ENCODE assay signal across 28 mouse cellular contexts in genomic region chr1:61295219-61295618, GRCm38 (mm10).
A peak's percentile ranks its signal among the peaks of the same experiment; 100 is the strongest.
DNase-seq lines count a peak whose midpoint lies in the region; ATAC-seq lines count a peak whose summit lies in the region.
"Had no signal": no experiment of that assay in that cellular context is flagged by ENCODE, and none has a peak within 500 bp of the region (broad histone marks: within the 10 kb centered on the region; RNA-seq: fewer than 3 reads in every experiment).

No protein-coding gene starts in this region.

- no peaks in the 10 kb centered on the region for H3K9me3 ChIP-seq in limb, embryonic 10.5 days (replicated peaks)
- H3K9me3 ChIP-seq in neural tube, embryonic 13.5 days = no peaks in the 10 kb centered on the region
- H3K9me3 ChIP-seq: kidney, embryonic 15.5 days had no signal

- 53% methylated on average over 3 of the region's 3 CpGs for WGBS in limb, embryonic 10.5 days
- WGBS in neural tube, embryonic 13.5 days = 63% methylated on average over 3 of the region's 3 CpGs

- H3K27ac ChIP-seq in brown adipose tissue, adult 24 weeks (replicated peaks; ENCODE audit: low read depth, low read length) = peak overlapping the region; percentile 80
- peak overlapping the region; percentile 69 for H3K27ac ChIP-seq in limb, embryonic 10.5 days
- 0 out of 2 replicates have a peak overlapping the region, but pooled peaks have one; percentile 33 for H3K27ac ChIP-seq in neural tube, embryonic 13.5 days (replicated peaks)
- H3K27ac ChIP-seq: hindbrain, embryonic 10.5 days; kidney, embryonic 15.5 days; liver, embryonic 14.5 days; macrophage had no signal

- H3K9ac ChIP-seq in neural tube, embryonic 13.5 days = no peak overlapping the region
- H3K9ac ChIP-seq: forebrain, postnatal 0 days; kidney, embryonic 15.5 days; liver, embryonic 14.5 days had no signal

- no peak overlapping the region for H3K4me3 ChIP-seq in brown adipose tissue, adult 24 weeks (ENCODE audit: insufficient read depth, low read depth, low read length)
- H3K4me3 ChIP-seq in limb, embryonic 10.5 days = no peak overlapping the region
- H3K4me3 ChIP-seq in neural tube, embryonic 13.5 days = no peak overlapping the region
- H3K4me3 ChIP-seq: erythroblast, embryonic 14.5 days; hindbrain, embryonic 10.5 days; kidney, embryonic 15.5 days had no signal

- peak; percentile 55 for DNase-seq in heart, adult 8-10 months (ENCODE audit: low spot score)
- DNase-seq in heart, postnatal 14 days = no peak
- DNase-seq in limb, embryonic 10.5 days (ENCODE audit: low spot score) = peak; percentile 57
- no peak for DNase-seq in adrenal gland, adult 18-20 months (ENCODE audit: low spot score in 2 of 2)
- DNase-seq in adrenal gland, postnatal 25 days = no peak
- DNase-seq: adrenal gland, adult 8-10 months; cerebellum, adult 11-12 months; cerebellum, adult 9-11 months; forebrain, postnatal 0 days; gastrocnemius, postnatal 10 days; kidney, adult 11 months; kidney, postnatal 25 days; liver; lung, adult 2 months; lung, postnatal 10 days; midbrain, embryonic 14.5 days; thymus, adult 2 months; thymus, postnatal 36 days had no signal

- intact Hi-C loops in heart, postnatal 14 days (cut with DNase I) = loop anchor here (5.0 to 10.0 kb wide), 6 partner anchors 88 to 1667 kb away; no protein-coding TSS in a partner anchor

- no peak for ATAC-seq in neural tube, embryonic 13.5 days (ENCODE audit: low read depth)
- ATAC-seq: CD4-positive, CD25-positive, alpha-beta regulatory T cell, adult 4 months; forebrain, postnatal 0 days; inflammation-experienced regulatory T-cells, adult 6 months had no signal

- H3K27me3 ChIP-seq in limb, embryonic 10.5 days (ENCODE audit: low read depth, poor library complexity, severe bottlenecking) = no peaks in the 10 kb centered on the region
- H3K27me3 ChIP-seq in neural tube, embryonic 13.5 days = peaks cover 21% of the 10 kb centered on the region; the same call in 1 of the 2 replicates

- peaks cover 2% of the 10 kb centered on the region; the same call in 1 of the 2 replicates for H3K36me3 ChIP-seq in limb, embryonic 10.5 days
- no peaks in the 10 kb centered on the region for H3K36me3 ChIP-seq in neural tube, embryonic 13.5 days
- H3K36me3 ChIP-seq: hindbrain, embryonic 10.5 days; kidney, embryonic 15.5 days had no signal

- peaks cover 7% of the 10 kb centered on the region; the same call in 1 of the 2 replicates for H3K4me1 ChIP-seq in brown adipose tissue, adult 24 weeks (ENCODE audit: control insufficient read depth, insufficient read depth, insufficient read length, low read length)
- H3K4me1 ChIP-seq in limb, embryonic 10.5 days = peaks cover 69% of the 10 kb centered on the region
- H3K4me1 ChIP-seq in neural tube, embryonic 13.5 days (replicated peaks) = peaks cover 51% of the 10 kb centered on the region

- H3K4me2 ChIP-seq in neural tube, embryonic 13.5 days = no peak overlapping the region
- H3K4me2 ChIP-seq: heart, embryonic 11.5 days; kidney, embryonic 15.5 days had no signal

Comparison
In these comparisons a context has a peak if more than half of its experiments do, and no peak if none do; other contexts are left out.
1. DNase-seq: peak in heart, adult 8-10 months (single experiment) and limb, embryonic 10.5 days (single experiment); none in heart, postnatal 14 days (0 of 2), adrenal gland, adult 18-20 months (0 of 2) and adrenal gland, postnatal 25 days (single experiment).
2. Peak in every context shown above with its lines, with median percentiles within 50 percentile points of each other: H3K27ac ChIP-seq.